Mouse (Mus musculus): ENCODE data around the gene Olfr1029.
"Not testable (repeated sequence)": the region's sequence is repeated elsewhere in the genome, so short reads cannot be mapped to it uniquely, and the experiment has no call there.

Gene Olfr1029

DNA sequence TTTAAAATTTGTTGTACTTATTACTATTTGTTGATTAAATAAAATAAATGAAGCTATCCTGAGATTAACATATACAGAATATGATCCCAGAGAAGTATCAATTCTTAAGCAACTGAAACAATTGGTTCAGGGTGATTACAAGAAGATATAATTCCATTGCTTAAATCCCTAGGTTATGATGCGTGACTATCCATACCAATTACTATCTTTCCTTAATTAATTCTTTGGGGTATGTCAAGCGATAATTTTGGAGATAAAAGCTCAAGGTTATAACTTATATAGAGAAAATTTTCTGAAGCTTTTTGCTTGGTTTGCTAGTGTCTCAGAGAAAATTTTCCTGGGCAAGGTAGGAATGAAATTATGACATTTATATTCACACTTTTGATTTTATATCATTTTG is at the start of gene Olfr1029:
Gene Olfr1029 (plus strand): TSS at position 301 of the 400 bp plus-strand sequence.
- in situ Hi-C loops (cut with MboI, MseI) = no loop called here

DNA sequence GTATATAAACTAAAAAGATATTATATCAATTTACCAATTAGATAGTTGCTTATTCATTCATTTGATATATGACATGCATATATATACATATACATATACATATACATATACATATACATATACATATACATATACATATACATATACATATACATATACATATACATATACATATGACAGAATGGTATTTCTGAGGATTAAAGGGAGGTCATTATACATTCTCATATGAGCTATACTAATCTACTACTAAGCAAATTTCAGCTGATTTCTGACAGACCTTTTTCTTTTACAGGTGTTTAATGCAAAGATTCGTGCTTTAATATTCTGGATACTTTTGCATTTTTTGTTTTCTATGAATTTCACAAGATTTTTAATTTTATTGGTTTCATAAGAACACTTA is 23.6 kb upstream of the Olfr1029 start, which contains the start of gene Olfr1028:
Gene Olfr1028 (plus strand): TSS at position 301 of the 400 bp plus-strand sequence.
- in situ Hi-C loops (cut with MboI, MseI) = no loop called here

DNA sequence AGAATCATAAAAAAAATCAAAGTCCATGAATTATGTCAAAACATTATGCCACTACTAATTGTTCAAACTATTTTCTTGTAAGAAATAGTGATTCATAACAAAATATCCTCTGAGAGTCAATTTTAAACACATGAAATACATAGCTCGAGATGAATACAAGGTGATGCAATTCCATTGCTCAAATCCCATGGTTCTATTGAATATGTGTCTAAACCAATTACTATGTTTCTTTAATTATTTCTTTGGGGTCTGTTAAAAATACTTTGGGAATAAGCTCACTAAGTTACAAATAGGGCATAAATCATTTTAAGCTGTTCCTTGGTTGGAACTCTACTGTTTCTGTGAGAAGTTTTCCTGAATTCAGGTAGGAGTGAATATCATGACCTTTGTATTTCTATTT is 5.3 kb downstream of the Olfr1029 start, which contains the start of gene Olfr1030:
Gene Olfr1030 (plus strand): TSS at position 301 of the 400 bp plus-strand sequence.
- in situ Hi-C loops (cut with MboI, MseI) = no loop called here

DNA sequence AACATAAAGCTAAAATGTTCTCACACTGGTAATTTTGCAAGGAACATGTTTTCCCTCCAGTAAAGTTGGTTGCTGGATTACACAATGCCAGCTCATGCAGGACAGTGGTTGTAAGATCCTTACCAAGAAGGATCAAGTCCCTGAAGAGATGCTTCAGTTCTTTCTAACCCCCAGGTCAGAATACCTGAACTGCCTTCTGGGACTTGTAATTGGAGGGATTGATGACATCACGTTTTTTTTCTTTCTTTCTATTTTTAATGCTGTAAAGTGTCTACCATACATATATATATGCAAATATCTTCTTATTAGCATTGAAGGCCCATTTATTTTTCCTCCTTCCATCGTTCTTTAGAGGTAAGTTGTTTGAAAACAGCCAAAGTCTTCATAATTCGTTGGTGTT is 16.3 kb downstream of the Olfr1029 start, which contains the start of gene Olfr1031:
Gene Olfr1031 (plus strand): TSS at position 301 of the 400 bp plus-strand sequence.
- in situ Hi-C loops (cut with MboI, MseI) = no loop called here

DNA sequence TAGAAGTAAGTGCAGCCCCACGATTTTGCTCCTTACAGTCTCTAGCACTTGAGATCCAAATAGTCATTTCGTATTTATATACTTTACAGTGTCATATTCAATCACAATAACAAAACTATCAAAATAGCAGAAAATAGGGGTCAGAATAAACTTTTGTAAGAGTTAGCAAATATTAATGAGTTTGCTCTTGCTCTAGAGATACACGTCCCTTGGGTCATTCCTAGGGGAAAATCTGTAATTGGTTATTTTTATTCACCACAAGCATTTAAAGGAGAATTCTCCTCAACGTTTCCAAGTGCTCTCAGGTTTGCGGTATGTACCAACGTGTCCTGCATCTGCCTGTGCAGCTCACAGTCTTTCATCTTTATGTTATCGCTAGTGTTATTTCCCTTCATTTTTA is 31.5 kb downstream of the Olfr1029 start, which contains the start of gene Olfr1032:
Gene Olfr1032 (plus strand): TSS at position 301 of the 400 bp plus-strand sequence.
- in situ Hi-C loops (cut with MboI, MseI) = no loop called here

DNA sequence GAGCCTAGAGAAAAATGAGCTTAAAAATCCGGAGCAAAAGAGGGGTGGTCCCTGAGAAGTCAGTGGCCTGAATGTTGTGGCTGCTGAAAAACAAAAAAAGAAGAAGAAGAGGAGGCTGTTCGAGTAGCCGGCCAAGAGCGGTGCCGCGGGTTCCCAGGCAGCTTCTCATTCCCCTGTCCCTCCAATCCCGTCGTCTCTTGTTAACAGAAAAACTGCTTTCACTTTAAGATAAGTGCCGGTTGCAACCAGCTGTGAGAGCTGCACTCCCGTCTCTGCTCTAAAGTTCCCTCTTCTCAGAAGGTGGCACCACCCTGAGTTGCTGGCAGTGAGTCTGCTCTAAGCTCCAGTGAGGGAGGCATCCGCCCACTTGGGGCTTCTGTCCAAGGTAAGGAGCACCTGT is 46.7 kb downstream of the Olfr1029 start, which contains the start of gene Olfr1033:
Gene Olfr1033 (plus strand): TSS at position 228 of the 400 bp plus-strand sequence.
- in situ Hi-C loops (cut with MboI, MseI) = not testable (repeated sequence)

DNA sequence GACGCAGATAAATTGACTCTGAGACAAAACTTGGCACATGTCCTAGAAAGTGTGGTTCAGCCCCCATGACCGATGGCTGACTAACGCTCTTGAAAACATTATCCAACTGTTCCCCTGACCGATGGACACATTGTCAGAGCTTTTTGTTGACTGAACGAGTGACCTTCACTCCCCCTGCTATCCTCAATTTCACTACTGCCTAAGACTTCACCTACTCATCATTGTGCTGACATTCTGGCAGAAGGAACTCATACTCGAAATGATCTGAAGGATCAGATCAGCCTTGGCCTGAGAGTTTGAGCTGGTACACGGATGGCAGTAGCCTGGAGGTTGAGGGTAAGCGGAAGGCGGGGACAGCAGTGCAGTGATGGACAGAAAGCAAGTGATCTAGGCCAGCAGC is 47.8 kb downstream of the Olfr1029 start:
- in situ Hi-C loops (cut with MboI, MseI) = not testable (repeated sequence)
